Mouse (Mus musculus) kidney, adult 8-10 months (tissue): ENCODE measurements around the gene Plekha1.

Source experiments
- DNase-seq, 2 experiments: peaks; one replicate each; pipeline ENCODE4 v3.0.0; 2022

The Plekha1 gene

DNA sequence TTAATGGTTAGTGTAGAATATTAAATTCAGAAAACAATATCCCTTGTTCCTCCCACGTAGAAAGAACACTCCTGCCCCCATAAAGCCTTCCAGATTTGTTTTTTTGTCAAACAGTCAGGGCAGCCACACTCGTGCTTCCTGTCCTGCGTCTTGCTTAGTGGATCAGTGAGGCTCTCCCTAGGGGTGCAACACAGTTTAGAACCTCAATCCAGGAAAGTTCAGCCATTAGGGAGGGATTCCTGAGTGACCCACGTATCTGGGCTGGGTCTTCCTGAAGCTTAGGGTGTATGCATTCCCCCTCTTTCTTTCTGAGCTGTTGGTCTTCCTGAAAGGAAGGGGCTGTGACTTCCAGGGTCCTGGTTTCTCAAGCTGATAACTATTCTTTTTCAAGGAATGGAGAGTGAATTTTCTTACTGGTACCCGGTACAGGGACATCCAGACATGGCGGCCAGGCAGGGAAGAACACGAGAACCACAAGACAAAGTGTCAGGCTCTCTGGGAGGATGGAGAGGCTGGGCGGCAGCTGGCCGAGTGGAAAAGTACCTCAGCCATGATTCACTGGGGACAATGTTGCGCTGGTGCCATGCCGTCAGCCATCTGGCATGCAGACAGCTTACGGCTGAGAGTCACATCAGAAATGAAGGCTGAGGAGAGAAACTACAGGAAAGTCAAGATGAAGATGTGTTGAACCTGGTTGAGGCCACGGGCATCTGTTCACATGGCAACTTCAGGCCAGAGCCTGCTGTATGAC lies 57.6 kb downstream of the Plekha1 start:
- no peak for DNase-seq

- no peak for DNase-seq
Measured at GRCm38 (mm10) chr7:130930401-130930800, 64.8 kb downstream of the Plekha1 start.

- no peak for DNase-seq
Measured at GRCm38 (mm10) chr7:130932921-130933320, 67.4 kb downstream of the Plekha1 start.

DNA sequence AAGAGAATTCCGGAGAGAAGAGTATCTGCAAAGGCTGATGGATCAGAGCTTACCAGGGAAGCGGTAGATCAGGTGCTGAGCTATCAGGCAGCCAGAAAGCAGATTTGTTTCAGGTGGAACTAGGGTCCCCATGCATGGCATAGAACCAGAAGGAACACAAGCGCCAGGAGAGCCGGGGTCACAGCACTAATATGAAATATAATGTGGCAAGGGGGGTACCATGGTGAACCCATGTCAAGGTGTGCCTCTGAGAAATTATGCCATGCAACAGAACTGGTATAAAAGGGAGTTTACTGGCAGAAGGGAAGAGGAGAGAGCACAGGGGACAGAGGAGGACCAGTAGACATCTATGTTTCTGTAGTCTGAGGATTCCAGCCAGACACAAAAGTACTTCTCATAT lies 69.1 kb downstream of the Plekha1 start:
- no peak for DNase-seq

DNA sequence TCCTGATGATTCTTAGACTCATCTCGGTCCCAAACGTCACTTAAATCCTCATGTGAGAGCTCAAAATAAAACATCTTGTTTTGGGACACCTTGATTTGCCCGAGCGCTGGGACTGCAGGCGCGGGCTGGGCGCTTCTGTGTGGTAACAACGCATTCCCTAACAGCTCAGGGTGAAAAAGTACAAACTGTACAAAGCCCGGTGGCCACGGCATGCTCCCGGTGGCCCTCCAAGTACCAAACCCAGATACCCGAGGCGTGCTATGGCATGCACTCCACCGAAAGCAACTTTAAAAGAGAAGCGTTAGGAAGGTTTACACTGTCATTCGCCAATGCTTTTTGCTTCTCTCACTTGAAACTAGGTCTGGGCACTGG lies 69.9 kb downstream of the Plekha1 start:
- DNase-seq, result peak in 1 of 2 experiments; percentile 27

DNA sequence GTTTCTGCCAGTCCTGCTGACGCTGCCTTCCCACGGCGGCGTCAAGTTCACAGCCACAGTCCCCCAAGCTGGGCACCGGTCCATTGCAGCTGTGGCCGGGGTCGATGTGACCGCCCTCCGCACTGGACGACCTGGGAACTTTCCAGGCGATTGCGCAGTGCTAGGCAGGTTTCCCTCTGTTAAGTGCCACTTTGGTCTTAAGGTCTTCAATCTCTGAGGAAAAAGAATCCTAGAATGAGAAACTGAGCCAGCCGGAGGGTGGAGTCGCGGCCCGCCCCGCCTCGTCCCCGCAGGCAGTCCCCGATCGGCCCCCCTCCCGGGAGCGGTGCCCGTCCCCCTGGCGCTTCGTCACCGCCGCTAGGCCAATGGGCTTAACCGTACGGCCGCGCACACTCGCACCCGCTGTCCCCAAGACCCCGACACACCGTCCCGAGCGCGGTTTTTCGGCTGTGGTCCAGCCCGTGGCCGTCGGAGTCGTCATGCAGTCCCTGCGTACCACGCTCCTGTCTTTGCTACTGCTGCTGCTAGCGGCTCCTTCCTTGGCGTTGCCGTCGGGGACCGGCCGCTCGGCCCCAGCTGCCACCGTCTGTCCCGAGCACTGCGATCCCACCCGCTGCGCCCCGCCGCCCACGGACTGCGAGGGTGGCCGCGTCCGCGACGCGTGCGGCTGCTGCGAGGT lies 70.4 kb downstream of the Plekha1 start, which contains the start of gene Htra1:
Htra1 (plus strand) TSS at position 319 of the 679 bp plus-strand sequence.
- peak; percentile 56 to 77 for DNase-seq

- peak in 1 of 2 experiments; percentile 58 for DNase-seq
Measured at GRCm38 (mm10) chr7:130936472-130936951, 71.0 kb downstream of the Plekha1 start.

GRCm38 (mm10) chr7:130937266-130937841 lies 71.8 kb downstream of the Plekha1 start:
- DNase-seq, result peak in 1 of 2 experiments; percentile 28

GRCm38 (mm10) chr7:130938005-130938404 lies 72.4 kb downstream of the Plekha1 start:
- DNase-seq, result peak in 1 of 2 experiments; percentile 35

- DNase-seq, result peak in 1 of 2 experiments; percentile 41
Measured at GRCm38 (mm10) chr7:130938896-130939295, 73.3 kb downstream of the Plekha1 start.

DNA sequence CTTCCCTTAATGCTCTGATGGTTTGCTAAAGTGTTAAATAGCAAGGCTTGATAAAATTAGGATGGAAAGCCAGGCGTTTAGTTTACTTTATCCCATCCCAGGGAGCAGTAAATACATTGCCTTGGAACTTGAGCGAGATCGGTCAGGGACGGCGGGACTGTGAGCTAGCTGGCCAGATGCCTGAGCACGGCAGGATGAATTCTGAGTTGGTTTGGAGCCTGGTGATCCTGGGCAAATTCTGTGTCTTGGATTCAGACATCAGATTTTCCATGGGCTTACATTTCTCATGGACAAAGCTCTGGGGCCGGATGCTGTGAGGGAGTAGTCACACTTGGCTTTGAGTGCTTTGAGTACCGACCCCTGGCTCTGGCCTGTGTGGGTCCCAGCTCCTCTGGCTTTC lies 75.2 kb downstream of the Plekha1 start:
- DNase-seq, result no peak

DNA sequence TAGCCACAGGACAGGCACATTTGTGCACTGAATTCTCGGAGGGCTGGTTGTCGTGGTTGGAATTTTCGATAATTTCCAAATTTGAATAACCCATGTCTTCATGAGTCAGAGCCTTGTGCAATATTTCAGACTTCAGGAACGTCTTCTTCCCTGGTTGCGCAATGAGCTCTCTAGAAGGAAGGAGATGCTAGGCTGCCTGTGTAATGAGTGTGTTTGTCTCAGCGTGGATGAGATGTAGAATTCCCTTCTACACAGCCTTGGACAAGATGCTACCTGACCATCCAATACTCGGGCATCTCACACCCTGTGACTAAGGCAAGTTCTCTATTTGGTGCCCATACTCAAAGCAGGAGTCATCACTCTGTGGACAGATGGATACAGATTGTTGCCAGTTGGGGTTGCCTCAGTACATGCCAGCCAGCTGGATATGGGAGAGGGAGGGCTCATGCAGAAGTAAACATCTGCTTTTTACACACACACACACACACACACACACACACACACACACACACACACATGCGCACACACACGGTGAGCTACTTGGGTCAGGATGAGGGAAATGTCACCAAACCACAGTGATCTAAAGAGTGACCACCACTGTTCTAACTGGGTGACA lies 77.8 kb downstream of the Plekha1 start:
- no peak for DNase-seq

DNA sequence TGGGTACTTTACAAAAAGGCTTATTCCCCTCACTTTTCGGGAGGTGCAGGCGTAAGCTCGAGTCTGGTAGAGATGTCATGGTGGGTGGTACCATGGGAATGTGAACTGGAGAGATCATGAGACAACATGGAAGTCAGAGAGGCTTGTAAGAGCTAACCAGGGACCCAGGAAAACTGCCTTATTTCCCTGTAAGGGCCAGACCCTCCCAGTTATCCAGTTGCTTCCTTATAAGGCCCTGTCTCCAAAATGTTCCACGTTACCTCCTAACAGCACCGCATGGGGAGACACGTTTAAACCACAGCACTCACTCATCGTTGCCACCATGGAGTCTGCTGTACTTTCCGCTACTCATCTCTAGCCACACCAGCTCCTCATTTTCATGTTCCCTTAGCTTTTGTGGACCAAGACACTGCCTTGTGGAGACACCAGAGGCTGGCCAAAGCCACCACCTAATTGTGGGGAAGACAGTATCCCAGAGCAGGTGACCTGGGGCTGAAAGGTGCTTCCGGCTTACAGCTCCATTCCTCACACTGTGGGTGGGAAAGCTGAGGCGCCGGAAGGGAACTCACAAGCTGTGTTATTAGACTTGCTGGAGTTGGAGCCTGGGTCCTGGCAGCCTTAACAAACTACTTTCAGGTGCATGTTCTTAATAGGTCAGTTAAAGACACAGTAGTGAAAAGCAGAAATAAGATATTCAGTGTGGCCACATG lies 79.4 kb downstream of the Plekha1 start:
- no peak for DNase-seq

DNA sequence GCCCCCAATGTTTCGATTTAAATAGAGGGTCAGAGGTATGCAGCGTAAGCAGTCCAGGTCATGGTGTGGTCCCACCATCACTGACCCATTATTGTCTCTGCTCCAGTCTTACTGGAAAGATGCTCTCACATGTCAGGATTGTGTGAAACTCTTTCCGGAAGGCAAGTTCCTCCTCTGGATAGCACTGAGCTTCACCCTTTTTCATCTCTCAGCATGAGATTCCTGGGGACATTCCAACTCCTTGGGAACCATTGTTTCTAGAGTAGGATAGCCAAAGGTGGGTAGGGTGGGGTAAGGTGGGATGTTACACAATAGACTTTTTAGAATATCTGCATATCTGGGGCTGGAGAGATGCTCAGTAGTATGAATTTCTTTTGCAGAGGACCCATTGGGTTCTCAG lies 80.2 kb downstream of the Plekha1 start:
- no peak for DNase-seq

GRCm38 (mm10) chr7:130946303-130946702 lies 80.7 kb downstream of the Plekha1 start:
- DNase-seq, result no peak

DNA sequence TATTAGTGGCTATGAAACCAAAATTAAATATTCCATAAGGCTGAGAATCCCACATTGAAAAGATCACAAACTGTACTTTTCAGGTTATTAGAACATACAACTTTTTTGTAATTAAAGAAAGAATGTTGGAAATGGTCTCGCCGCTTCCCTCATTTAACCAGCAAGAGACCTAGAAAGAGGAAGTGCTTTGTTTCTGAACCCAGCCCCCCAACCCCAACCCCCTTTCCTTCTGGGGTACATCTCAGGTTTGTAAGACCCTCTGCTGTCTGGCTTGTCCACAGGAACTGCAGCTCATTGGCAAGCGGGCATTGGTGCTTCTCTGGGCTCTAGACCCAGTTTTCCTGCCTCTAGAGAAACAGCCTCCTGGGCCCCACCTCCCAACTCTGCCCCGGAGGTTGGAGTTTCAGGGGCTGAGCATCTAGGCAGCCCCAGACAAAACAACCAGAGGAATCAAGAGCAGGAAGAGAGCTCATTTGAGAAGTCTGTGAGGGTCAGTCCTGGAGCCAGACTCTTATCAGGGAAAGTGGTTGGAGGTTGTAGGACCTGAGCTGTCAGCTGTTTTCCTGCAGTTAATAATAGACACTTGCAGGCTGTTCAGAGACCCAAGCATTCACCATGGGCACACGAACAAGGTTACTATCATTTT lies 83.1 kb downstream of the Plekha1 start:
- no peak for DNase-seq

DNA sequence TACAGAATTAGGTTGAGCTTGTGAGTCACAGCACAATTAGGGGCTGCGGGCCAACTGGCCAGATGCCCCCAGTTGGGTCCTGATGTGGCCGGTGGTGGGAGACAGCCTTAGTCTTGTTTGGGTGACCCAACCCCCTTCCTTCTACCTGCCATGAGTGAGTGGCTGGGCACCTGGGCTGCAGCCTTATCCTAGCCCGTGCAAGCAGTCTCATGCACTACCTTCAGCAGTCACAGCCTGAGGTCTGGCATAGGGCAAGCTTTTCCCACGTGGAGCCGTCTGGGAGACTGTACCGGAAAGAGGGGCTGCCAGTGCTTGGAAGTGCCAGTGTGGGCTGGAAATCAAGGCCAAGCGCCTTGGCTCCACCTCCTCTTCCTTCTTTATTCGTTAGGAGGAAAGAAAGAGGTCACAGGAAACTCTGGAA lies 83.8 kb downstream of the Plekha1 start:
- peak; percentile 48 to 63 for DNase-seq

DNA sequence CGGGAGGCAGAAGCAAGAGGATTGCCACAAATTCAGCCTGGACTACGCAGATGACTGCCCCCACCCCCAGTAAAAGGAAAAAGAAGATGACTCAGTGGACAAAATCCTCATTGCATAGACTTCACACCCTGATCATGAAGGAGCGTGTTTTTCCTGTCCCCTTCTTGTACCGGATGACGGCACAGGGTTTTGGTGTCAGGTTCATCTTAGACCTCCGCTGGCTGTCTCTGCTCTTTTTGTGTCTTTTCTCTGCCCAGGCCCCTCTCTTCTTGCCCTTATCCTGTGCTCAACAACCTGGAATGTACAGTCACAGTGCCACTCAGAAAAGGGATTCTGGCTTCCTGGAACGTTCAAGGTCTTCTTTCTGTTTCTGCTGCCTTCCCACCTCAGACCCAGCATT lies 84.9 kb downstream of the Plekha1 start:
- no peak for DNase-seq

- DNase-seq, result peak; percentile 76 to 80
Measured at GRCm38 (mm10) chr7:130951004-130951403, 85.4 kb downstream of the Plekha1 start.

DNA sequence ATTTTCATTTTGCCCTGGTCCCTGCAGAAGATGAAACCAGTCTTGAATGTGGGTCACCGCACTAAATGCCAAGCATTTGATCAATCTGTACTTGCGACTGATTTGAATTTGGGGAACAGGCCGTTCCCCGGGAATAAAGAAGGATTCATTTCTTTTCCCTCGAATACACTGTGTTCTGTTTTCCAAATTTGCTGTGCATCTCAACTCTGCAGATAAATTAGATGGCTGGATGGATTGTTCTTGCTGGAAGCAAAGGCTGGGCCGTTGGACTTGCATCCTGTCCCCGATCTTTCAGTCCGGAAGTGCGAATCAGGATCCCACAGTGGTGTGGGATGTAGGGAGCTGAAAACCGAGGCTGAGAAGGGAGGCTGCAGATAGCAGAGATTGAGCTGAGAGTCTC lies 87.8 kb downstream of the Plekha1 start:
- DNase-seq, result no peak

DNA sequence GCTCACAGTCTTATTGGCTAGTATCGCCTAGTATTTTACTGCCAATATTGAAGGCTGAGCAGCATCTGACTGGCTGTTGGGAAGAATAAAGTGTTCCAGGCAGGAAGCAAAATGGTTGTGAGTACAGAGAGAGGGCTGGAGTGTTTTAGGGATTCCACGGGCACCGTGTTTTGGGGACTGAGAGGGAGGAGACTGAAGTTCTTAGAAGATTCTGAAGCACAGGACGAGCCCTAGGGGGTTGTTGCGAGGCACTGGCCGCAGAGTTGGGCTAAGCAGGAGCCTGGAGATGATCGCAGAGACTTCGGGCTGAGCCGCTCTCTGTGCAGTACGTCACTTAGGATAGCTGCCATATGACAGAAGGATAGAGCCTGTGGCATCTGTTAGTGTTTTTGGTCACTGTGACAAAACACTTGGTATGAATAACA lies 88.6 kb downstream of the Plekha1 start:
- DNase-seq, result no peak

GRCm38 (mm10) chr7:130958551-130958950 lies 93.0 kb downstream of the Plekha1 start:
- DNase-seq, result peak; percentile 71 to 73
